Comparison of ENCODE assay signal across 8 mouse cellular contexts in genomic region chr14:31930367-31930766, GRCm38 (mm10).
DNase-seq lines count a peak whose midpoint lies in the region; ATAC-seq and TF ChIP-seq lines count a peak whose summit lies in the region.

No protein-coding gene starts in this region.

- H3K27me3 ChIP-seq in liver, embryonic 12.5 days (replicated peaks): peaks cover 15% of the 10 kb centered on the region; the same call in 1 of the 2 replicates

- no peaks in the 10 kb centered on the region for H3K36me3 ChIP-seq in liver, embryonic 12.5 days

- WGBS in liver, embryonic 12.5 days (ENCODE audit: insufficient replicate concordance): 64% methylated on average over 9 of the region's 9 CpGs

- H3K9me3 ChIP-seq in liver, embryonic 12.5 days (replicated peaks): no peaks in the 10 kb centered on the region

- peaks cover 17% of the 10 kb centered on the region for H3K4me1 ChIP-seq in liver, embryonic 12.5 days
- H3K4me1 ChIP-seq in cortical plate, adult 2 months (ENCODE audit: control insufficient read depth, insufficient read depth, low read length): no peaks in the 10 kb centered on the region

- intact Hi-C loops in heart, postnatal 25 days (cut with DNase I): loop anchor here (1.0 to 2.0 kb wide), 2 partner anchors 21 to 28 kb away; no protein-coding TSS in a partner anchor
- intact Hi-C loops in left cerebral cortex, postnatal 25 days (cut with DNase I): loop anchor here (5.0 kb wide), 2 partner anchors 73 to 268 kb away; no protein-coding TSS in a partner anchor

- no peak for TF ChIP-seq CTCF in cortical plate, adult 2 months (IDR thresholded peaks at IDR 0.05; ENCODE audit: extremely low read depth, insufficient read depth, low read length)

- ATAC-seq in liver, embryonic 12.5 days: no peak

- no peak overlapping the region for H3K27ac ChIP-seq in liver, embryonic 12.5 days
- H3K27ac ChIP-seq in cortical plate, adult 2 months (ENCODE audit: insufficient read depth, low read length): 0 out of 2 replicates have a peak overlapping the region, but pooled peaks have one; percentile 37

- no peak overlapping the region for H3K4me3 ChIP-seq in liver, embryonic 12.5 days
- no peak overlapping the region for H3K4me3 ChIP-seq in cortical plate, adult 2 months (ENCODE audit: insufficient read depth, low read length)

- no peak overlapping the region for H3K4me2 ChIP-seq in liver, embryonic 12.5 days

- no peak overlapping the region for H3K9ac ChIP-seq in liver, embryonic 12.5 days

- no peak for TF ChIP-seq POLR2A in cortical plate, adult 2 months (IDR thresholded peaks at IDR 0.05; ENCODE audit: extremely low read depth, insufficient read depth, low read length)

- DNase-seq in liver (peak; percentile 13), ZHBTc4 (ENCODE audit: low read depth, low spot score) (peak; percentile 78)
- peak; percentile 71 for DNase-seq in heart, postnatal 25 days (ENCODE audit: low spot score)
- DNase-seq in left cerebral cortex, postnatal 25 days (ENCODE audit: low spot score in 2 of 2): peak; percentile 21 to 47
- DNase-seq in ovary, postnatal 36 days (ENCODE audit: low spot score): peak; percentile 61
- no peak for DNase-seq in thymus, postnatal 36 days

Comparison
In these comparisons a context has a peak if more than half of its experiments do, and no peak if none do; other contexts are left out.
1. DNase-seq: peak in liver (single experiment), ZHBTc4 (single experiment), heart, postnatal 25 days (single experiment), left cerebral cortex, postnatal 25 days (2 of 2) and ovary, postnatal 36 days (single experiment); none in thymus, postnatal 36 days (0 of 2).